Mouse (Mus musculus) liver, embryonic 14.5 days (tissue): ENCODE data around the gene Rtbdn.

Experiments used
- CTCF ChIP-seq: IDR thresholded peaks from 2 replicates; pipeline ENCODE4 v1.5.1; 2016; ENCODE audit warnings: antibody characterized with exemption, low read depth, control low read depth
- EP300 ChIP-seq: IDR thresholded peaks from 2 replicates; pipeline ENCODE4 v1.6.1; 2016; ENCODE audit warnings: antibody characterized with exemption, low read depth

DNA sequence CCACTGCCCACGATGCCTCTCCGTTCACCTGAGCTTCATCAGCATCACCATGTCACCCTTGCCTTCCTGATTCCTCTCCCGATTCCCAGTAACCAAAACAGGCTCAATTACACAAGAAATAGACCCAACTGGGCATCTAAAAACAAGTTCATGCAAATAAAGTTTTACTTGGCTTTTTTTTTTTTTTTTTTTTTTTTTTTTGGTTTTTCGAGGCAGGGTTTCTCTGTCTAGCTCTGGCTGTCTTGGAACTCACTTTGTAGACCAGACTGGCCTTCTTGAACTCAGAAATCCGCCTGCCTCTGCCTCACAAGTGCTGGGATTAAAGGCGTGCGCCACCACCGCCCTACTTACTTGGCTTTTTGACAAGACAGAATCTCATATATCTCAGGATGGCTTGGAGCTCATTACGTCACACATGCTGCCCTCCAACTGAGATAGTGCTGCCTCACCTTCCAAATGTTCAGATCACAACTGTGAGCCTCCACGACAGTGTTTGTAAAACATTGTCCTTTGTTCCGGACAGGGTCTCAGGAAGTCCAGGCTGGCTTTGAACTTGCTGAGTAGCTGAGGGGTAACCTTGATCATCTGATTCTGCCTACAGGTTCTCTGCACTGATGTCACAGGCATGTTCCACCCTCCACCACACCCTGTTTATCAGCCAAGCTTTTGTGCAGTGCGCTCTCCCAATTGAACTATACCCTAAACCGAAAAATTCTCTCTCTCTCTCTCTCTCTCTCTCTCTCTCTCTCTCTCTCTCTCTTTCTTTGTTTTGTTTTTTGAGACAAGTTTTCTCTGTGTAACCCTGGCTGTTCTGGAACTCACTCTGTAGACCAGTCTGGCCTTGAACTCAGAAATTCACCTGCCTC, 8.9 kb upstream of the Rtbdn start:
- TF ChIP-seq CTCF (no peak), EP300 (no peak)
